Mouse (Mus musculus) megakaryocyte, adult 5-6 weeks (primary cell): ENCODE measurements around the gene Cabp1. TPM values are rescaled to one million over a fixed set of nuclear protein-coding genes. Genes with fewer than 3 reads are reported as not detected.

ENCODE experiments used
- ATAC-seq: 2 replicates; pipeline ENCODE4 v1.8.0; 2016; ENCODE audit warnings: mild to moderate bottlenecking, inconsistent platforms; ENCODE audit not compliant: poor library complexity, severe bottlenecking
- total RNA-seq, 2 experiments: library from RNA; stranded (forward) in 1 of 2; stranded (reverse) in 1 of 2; fragments of 153-499, 151-499 nt in 1 of 2; fragments of 221-1000, 200-1000 nt in 1 of 2; gene quantifications; 2 replicates each; pipeline versions ENCODE4 v1.2.3 to v1.2.4; 2015 to 2017

Cabp1 gene
- total RNA-seq, 2 experiments from 2014 or later: not detected

- ATAC-seq: no peak
These were observed 18.3 kb upstream of the Cabp1 start for GRCm38 (mm10) chr5:115212451-115212850.

- ATAC-seq: no peak
These were observed 16.2 kb upstream of the Cabp1 start for GRCm38 (mm10) chr5:115210380-115210779.

- no peak for ATAC-seq
These were observed 14.4 kb upstream of the Cabp1 start for GRCm38 (mm10) chr5:115208601-115209000.

- ATAC-seq: no peak
These were observed 13.7 kb upstream of the Cabp1 start for GRCm38 (mm10) chr5:115207892-115208291.

GRCm38 (mm10) chr5:115207244-115207643, 13.1 kb upstream of the Cabp1 start:
- ATAC-seq: no peak

- ATAC-seq: no peak
These were observed 10.6 kb upstream of the Cabp1 start for GRCm38 (mm10) chr5:115204562-115205311.

- ATAC-seq: no peak
These were observed 9.8 kb upstream of the Cabp1 start for GRCm38 (mm10) chr5:115203735-115204561.

- no peak for ATAC-seq
These were observed 543 bp upstream of the Cabp1 start for GRCm38 (mm10) chr5:115194626-115195221.

GRCm38 (mm10) chr5:115193226-115193625, 955 bp downstream of the Cabp1 start:
- peak; percentile 53 for ATAC-seq

GRCm38 (mm10) chr5:115192828-115193195, 1.4 kb downstream of the Cabp1 start:
- no peak for ATAC-seq

- ATAC-seq: no peak
These were observed 2.0 kb downstream of the Cabp1 start for GRCm38 (mm10) chr5:115191880-115192827.

GRCm38 (mm10) chr5:115190081-115190480, 4.1 kb downstream of the Cabp1 start:
- no peak for ATAC-seq

GRCm38 (mm10) chr5:115188824-115189223, 5.4 kb downstream of the Cabp1 start:
- peak; percentile 51; the same call in 1 of the 2 replicates for ATAC-seq

GRCm38 (mm10) chr5:115187188-115188131, 6.7 kb downstream of the Cabp1 start:
- ATAC-seq: peak; percentile 84

GRCm38 (mm10) chr5:115186371-115187073, 7.7 kb downstream of the Cabp1 start:
- ATAC-seq: no peak

GRCm38 (mm10) chr5:115184726-115185125, 9.5 kb downstream of the Cabp1 start:
- ATAC-seq: no peak

- no peak for ATAC-seq
These were observed 10.7 kb downstream of the Cabp1 start for GRCm38 (mm10) chr5:115183482-115183881.

GRCm38 (mm10) chr5:115182925-115183324, 11.3 kb downstream of the Cabp1 start:
- ATAC-seq: no peak
